Mouse (Mus musculus): ENCODE measurements around the gene Csnk1e. TPM values are rescaled to one million over a fixed set of nuclear protein-coding genes. Genes with fewer than 3 reads are reported as not detected.

Csnk1e gene
- polyA plus RNA-seq, 1 experiment from 2014 or later, result 193 TPM

GRCm38 (mm10) chr15:79432892-79433291 is 22.5 kb downstream of the Csnk1e start:
- peak overlapping the region; percentile 42; the same call in 1 of the 2 replicates for H3K27ac ChIP-seq (ENCODE audit: low read depth, low read length)
- H3K27me3 ChIP-seq (ENCODE audit: control insufficient read depth, insufficient read depth, low read length), result no peaks in the 10 kb centered on the region
- peaks cover 41% of the 10 kb centered on the region for H3K36me3 ChIP-seq (ENCODE audit: control insufficient read depth, insufficient read depth, low read length)
- no peak overlapping the region for H3K4me3 ChIP-seq (ENCODE audit: low read depth, low read length)
- H3K4me2 ChIP-seq (replicated peaks; ENCODE audit: low read depth, low read length), result no peak overlapping the region
- WGBS, result 50% methylated on average over 21 of the region's 21 CpGs
- peak; percentile 18 for DNase-seq (ENCODE audit: low spot score)
- no peak overlapping the region for H3K9ac ChIP-seq (ENCODE audit: low read depth, low read length)
- ATAC-seq (ENCODE audit: low FRiP score), result no peak
- peaks cover 6% of the 10 kb centered on the region for H3K4me1 ChIP-seq (replicated peaks; ENCODE audit: control insufficient read depth, insufficient read depth, low read length)
- no peaks in the 10 kb centered on the region for H3K9me3 ChIP-seq (ENCODE audit: control insufficient read depth, low read length)

- Histone ChIP-seq H3K4me3 (ENCODE audit: low read depth, low read length) (no peak overlapping the region), H3K36me3 (ENCODE audit: control insufficient read depth, insufficient read depth, low read length) (peaks cover 39% of the 10 kb centered on the region), H3K9me3 (ENCODE audit: control insufficient read depth, low read length) (no peaks in the 10 kb centered on the region), H3K27ac (ENCODE audit: low read depth, low read length) (peak overlapping the region; percentile 42; the same call in 1 of the 2 replicates), H3K9ac (ENCODE audit: low read depth, low read length) (no peak overlapping the region), H3K27me3 (ENCODE audit: control insufficient read depth, insufficient read depth, low read length) (no peaks in the 10 kb centered on the region), H3K4me1 (replicated peaks; ENCODE audit: control insufficient read depth, insufficient read depth, low read length) (peaks cover 4% of the 10 kb centered on the region), H3K4me2 (replicated peaks; ENCODE audit: low read depth, low read length) (no peak overlapping the region)
- WGBS, result 85% methylated on average over 11 of the region's 11 CpGs
- no peak for DNase-seq (ENCODE audit: low spot score)
- no peak for ATAC-seq (ENCODE audit: low FRiP score)
Observed at GRCm38 (mm10) chr15:79432328-79432727, 23.0 kb downstream of the Csnk1e start.

- Histone ChIP-seq H3K27ac (ENCODE audit: low read depth, low read length) (no peak overlapping the region), H3K9me3 (ENCODE audit: control insufficient read depth, low read length) (no peaks in the 10 kb centered on the region), H3K36me3 (ENCODE audit: control insufficient read depth, insufficient read depth, low read length) (peaks cover 43% of the 10 kb centered on the region), H3K27me3 (ENCODE audit: control insufficient read depth, insufficient read depth, low read length) (no peaks in the 10 kb centered on the region), H3K4me1 (replicated peaks; ENCODE audit: control insufficient read depth, insufficient read depth, low read length) (peaks cover 4% of the 10 kb centered on the region), H3K4me2 (replicated peaks; ENCODE audit: low read depth, low read length) (no peak overlapping the region), H3K4me3 (ENCODE audit: low read depth, low read length) (no peak overlapping the region), H3K9ac (ENCODE audit: low read depth, low read length) (no peak overlapping the region)
- WGBS, result 80% methylated on average over 7 of the region's 7 CpGs
- ATAC-seq (ENCODE audit: low FRiP score), result no peak
- no peak for DNase-seq (ENCODE audit: low spot score)
Observed at GRCm38 (mm10) chr15:79431925-79432324, 23.4 kb downstream of the Csnk1e start.

- H3K9me3 ChIP-seq (ENCODE audit: control insufficient read depth, low read length), result no peaks in the 10 kb centered on the region
- no peak overlapping the region for H3K4me2 ChIP-seq (replicated peaks; ENCODE audit: low read depth, low read length)
- H3K4me3 ChIP-seq (ENCODE audit: low read depth, low read length), result no peak overlapping the region
- ATAC-seq (ENCODE audit: low FRiP score), result no peak
- H3K9ac ChIP-seq (ENCODE audit: low read depth, low read length), result no peak overlapping the region
- H3K27me3 ChIP-seq (ENCODE audit: control insufficient read depth, insufficient read depth, low read length), result no peaks in the 10 kb centered on the region
- H3K4me1 ChIP-seq (replicated peaks; ENCODE audit: control insufficient read depth, insufficient read depth, low read length), result no peaks in the 10 kb centered on the region; the same call in 1 of the 2 replicates
- H3K36me3 ChIP-seq (ENCODE audit: control insufficient read depth, insufficient read depth, low read length), result peaks cover 53% of the 10 kb centered on the region
- H3K27ac ChIP-seq (ENCODE audit: low read depth, low read length), result no peak overlapping the region
- DNase-seq (ENCODE audit: low spot score), result no peak
- 78% methylated on average over 10 of the region's 10 CpGs for WGBS
Observed at GRCm38 (mm10) chr15:79430461-79431000, 24.8 kb downstream of the Csnk1e start.

DNA sequence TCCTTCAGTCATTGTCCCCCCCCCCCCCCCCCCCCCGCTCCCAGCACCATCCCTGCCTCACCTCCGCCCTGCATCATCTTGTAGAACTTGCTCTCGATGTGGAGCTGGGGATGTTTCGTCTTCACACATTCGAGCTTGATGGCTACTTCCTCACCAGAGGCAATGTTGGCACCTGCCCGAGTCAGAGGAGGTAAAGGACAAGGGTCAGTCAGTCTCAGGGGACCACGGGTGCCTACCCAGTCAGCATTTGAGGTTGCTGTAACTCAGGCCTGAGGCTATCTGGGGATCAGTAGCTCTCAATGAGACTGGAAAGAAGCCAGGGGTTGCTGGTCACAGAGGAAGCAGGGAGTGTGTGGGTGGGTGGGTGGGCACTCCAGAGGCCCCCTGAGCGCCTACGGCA is 25.4 kb downstream of the Csnk1e start:
- Histone ChIP-seq H3K36me3 (ENCODE audit: control insufficient read depth, insufficient read depth, low read length) (peaks cover 55% of the 10 kb centered on the region), H3K4me3 (ENCODE audit: low read depth, low read length) (no peak overlapping the region), H3K9me3 (ENCODE audit: control insufficient read depth, low read length) (no peaks in the 10 kb centered on the region), H3K4me2 (replicated peaks; ENCODE audit: low read depth, low read length) (no peak overlapping the region), H3K27ac (ENCODE audit: low read depth, low read length) (no peak overlapping the region), H3K9ac (ENCODE audit: low read depth, low read length) (no peak overlapping the region), H3K4me1 (replicated peaks; ENCODE audit: control insufficient read depth, insufficient read depth, low read length) (no peaks in the 10 kb centered on the region; the same call in 1 of the 2 replicates), H3K27me3 (ENCODE audit: control insufficient read depth, insufficient read depth, low read length) (no peaks in the 10 kb centered on the region)
- 89% methylated on average over 7 of the region's 9 CpGs for WGBS
- no peak for ATAC-seq (ENCODE audit: low FRiP score)
- DNase-seq (ENCODE audit: low spot score), result no peak

DNA sequence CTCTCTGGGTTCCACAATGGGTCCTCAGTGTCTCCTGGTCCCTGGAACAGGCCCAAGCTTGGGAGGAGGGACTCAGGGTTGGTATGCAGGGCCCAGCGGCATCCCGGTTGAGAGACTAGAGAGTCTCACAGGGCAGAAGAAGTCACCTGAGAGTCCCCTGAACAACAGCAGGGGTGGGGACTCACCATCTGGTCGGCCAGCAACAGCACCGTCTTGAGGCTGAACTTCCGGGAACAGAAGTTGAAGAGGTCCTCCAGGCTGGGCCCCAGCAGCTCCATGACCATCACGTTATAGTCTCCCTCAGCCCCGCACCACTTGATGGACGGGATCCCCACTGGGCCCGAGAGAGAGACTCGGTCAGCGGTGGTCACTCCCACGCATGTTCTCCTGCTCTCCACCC is 25.8 kb downstream of the Csnk1e start:
- DNase-seq (ENCODE audit: low spot score) (no peak), ATAC-seq (ENCODE audit: low FRiP score) (no peak)
- Histone ChIP-seq H3K36me3 (ENCODE audit: control insufficient read depth, insufficient read depth, low read length) (peaks cover 55% of the 10 kb centered on the region), H3K4me2 (replicated peaks; ENCODE audit: low read depth, low read length) (no peak overlapping the region), H3K27ac (ENCODE audit: low read depth, low read length) (no peak overlapping the region), H3K4me3 (ENCODE audit: low read depth, low read length) (no peak overlapping the region), H3K9me3 (ENCODE audit: control insufficient read depth, low read length) (no peaks in the 10 kb centered on the region), H3K4me1 (replicated peaks; ENCODE audit: control insufficient read depth, insufficient read depth, low read length) (no peaks in the 10 kb centered on the region; the same call in 1 of the 2 replicates), H3K27me3 (ENCODE audit: control insufficient read depth, insufficient read depth, low read length) (no peaks in the 10 kb centered on the region), H3K9ac (ENCODE audit: low read depth, low read length) (no peak overlapping the region)
- WGBS, result 84% methylated on average over 12 of the region's 12 CpGs

DNA sequence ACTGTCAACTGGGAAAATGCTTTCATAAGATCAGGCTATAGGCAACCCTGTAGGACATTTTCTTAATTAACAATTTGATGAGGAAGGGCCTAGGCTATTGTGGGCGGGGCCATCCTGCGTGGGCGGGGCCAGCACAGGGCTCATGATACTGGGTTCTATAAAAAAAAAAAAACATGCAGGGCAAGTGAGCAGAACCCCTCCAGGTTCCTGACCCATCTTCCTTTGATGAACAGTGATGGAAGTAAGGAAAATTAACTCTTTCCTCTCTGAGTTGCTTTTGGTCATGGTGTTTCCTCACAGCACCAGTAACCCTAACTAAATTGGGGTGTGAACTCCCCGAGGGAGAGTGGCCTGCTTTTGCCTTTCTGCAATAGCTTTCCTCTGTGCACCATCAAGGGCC is 26.8 kb downstream of the Csnk1e start:
- Histone ChIP-seq H3K9me3 (ENCODE audit: control insufficient read depth, low read length) (no peaks in the 10 kb centered on the region), H3K27ac (ENCODE audit: low read depth, low read length) (no peak overlapping the region), H3K4me2 (replicated peaks; ENCODE audit: low read depth, low read length) (no peak overlapping the region), H3K36me3 (ENCODE audit: control insufficient read depth, insufficient read depth, low read length) (peaks cover 50% of the 10 kb centered on the region), H3K4me1 (replicated peaks; ENCODE audit: control insufficient read depth, insufficient read depth, low read length) (no peaks in the 10 kb centered on the region; the same call in 1 of the 2 replicates), H3K27me3 (ENCODE audit: control insufficient read depth, insufficient read depth, low read length) (no peaks in the 10 kb centered on the region), H3K9ac (ENCODE audit: low read depth, low read length) (no peak overlapping the region), H3K4me3 (ENCODE audit: low read depth, low read length) (no peak overlapping the region)
- 81% methylated on average over 4 of the region's 4 CpGs for WGBS
- ATAC-seq (ENCODE audit: low FRiP score) (no peak), DNase-seq (ENCODE audit: low spot score) (no peak)

GRCm38 (mm10) chr15:79427516-79427915 is 27.9 kb downstream of the Csnk1e start:
- no peak for DNase-seq (ENCODE audit: low spot score)
- H3K4me1 ChIP-seq (replicated peaks; ENCODE audit: control insufficient read depth, insufficient read depth, low read length), result no peaks in the 10 kb centered on the region
- peaks cover 52% of the 10 kb centered on the region for H3K36me3 ChIP-seq (ENCODE audit: control insufficient read depth, insufficient read depth, low read length)
- no peak overlapping the region for H3K4me2 ChIP-seq (replicated peaks; ENCODE audit: low read depth, low read length)
- no peak for ATAC-seq (ENCODE audit: low FRiP score)
- whole genome bisulfite sequencing, result 93% methylated on average over 6 of the region's 6 CpGs
- no peaks in the 10 kb centered on the region for H3K27me3 ChIP-seq (ENCODE audit: control insufficient read depth, insufficient read depth, low read length)
- no peak overlapping the region for H3K4me3 ChIP-seq (ENCODE audit: low read depth, low read length)
- no peak overlapping the region for H3K27ac ChIP-seq (ENCODE audit: low read depth, low read length)
- no peak overlapping the region for H3K9ac ChIP-seq (ENCODE audit: low read depth, low read length)
- H3K9me3 ChIP-seq (ENCODE audit: control insufficient read depth, low read length), result no peaks in the 10 kb centered on the region

DNA sequence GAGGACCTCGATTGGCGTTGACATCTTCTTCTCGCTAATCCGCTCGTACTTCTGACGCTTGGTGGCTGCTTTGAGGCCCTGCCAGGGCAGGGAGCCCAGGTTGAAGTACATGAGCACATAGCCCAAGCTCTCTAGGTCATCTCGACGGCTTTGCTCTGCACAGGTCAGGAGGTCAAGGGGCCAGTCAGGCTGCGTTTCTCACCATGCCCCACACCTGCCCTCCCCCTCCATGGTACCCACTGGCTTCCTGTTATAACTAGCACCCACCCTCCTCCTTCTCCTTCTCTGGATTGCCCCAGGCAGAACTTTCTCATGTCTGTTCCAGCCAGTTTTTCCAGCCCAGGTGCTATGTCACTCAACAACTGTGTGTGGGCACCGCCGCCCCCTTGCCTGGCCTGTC is 29.9 kb downstream of the Csnk1e start:
- DNase-seq (ENCODE audit: low spot score) (no peak), ATAC-seq (ENCODE audit: low FRiP score) (no peak)
- Histone ChIP-seq H3K4me3 (ENCODE audit: low read depth, low read length) (no peak overlapping the region), H3K9me3 (ENCODE audit: control insufficient read depth, low read length) (no peaks in the 10 kb centered on the region), H3K4me2 (replicated peaks; ENCODE audit: low read depth, low read length) (no peak overlapping the region), H3K27ac (ENCODE audit: low read depth, low read length) (no peak overlapping the region), H3K4me1 (replicated peaks; ENCODE audit: control insufficient read depth, insufficient read depth, low read length) (no peaks in the 10 kb centered on the region), H3K27me3 (ENCODE audit: control insufficient read depth, insufficient read depth, low read length) (no peaks in the 10 kb centered on the region), H3K9ac (ENCODE audit: low read depth, low read length) (no peak overlapping the region), H3K36me3 (ENCODE audit: control insufficient read depth, insufficient read depth, low read length) (peaks cover 54% of the 10 kb centered on the region)
- 82% methylated on average over 11 of the region's 11 CpGs for WGBS

Data from hindbrain, embryonic 11.5 days (tissue).